Mouse (Mus musculus) embryonic fibroblast, embryonic 13.5 days (primary cell): ENCODE results near the gene Cog4. TPM values are rescaled to one million over a fixed set of nuclear protein-coding genes. Genes with fewer than 3 reads are reported as not detected.

ENCODE experiments used
- H3K27ac ChIP-seq: 2 replicates; pipeline ENCODE4 v1.5.1; 2012; ENCODE audit warnings: low read length, control low read depth, inconsistent platforms; ENCODE audit not compliant: insufficient read depth
- H3K4me1 ChIP-seq: 2 replicates; pipeline ENCODE4 v1.6.1; 2011; ENCODE audit warnings: low read length; ENCODE audit not compliant: control insufficient read depth, insufficient read depth
- H3K4me3 ChIP-seq: 2 replicates; pipeline ENCODE4 v1.5.1; 2011; ENCODE audit warnings: mild to moderate bottlenecking, control low read depth, low read length; ENCODE audit not compliant: insufficient read depth
- CTCF ChIP-seq: IDR thresholded peaks from 2 replicates; pipeline ENCODE4 v1.5.1; 2011; ENCODE audit warnings: mild to moderate bottlenecking, control low read depth, low read length, moderate library complexity, borderline replicate concordance; ENCODE audit not compliant: insufficient read depth
- POLR2A ChIP-seq: IDR thresholded peaks from 2 replicates; pipeline ENCODE4 v1.6.1; 2011; ENCODE audit warnings: low read depth, mild to moderate bottlenecking, control low read depth, low read length, moderate library complexity
- polyA plus RNA-seq: library from polyadenylated mRNA; stranded (reverse); fragments of >200 nt; gene quantifications from 2 replicates; pipeline ENCODE4 v1.2.4, GENCODE M21; 2011; ENCODE audit warnings: low read depth; ENCODE audit not compliant: missing spikeins, insufficient read length

Gene Cog4
- polyA plus RNA-seq, 1 experiment, result 49.1 TPM

DNA sequence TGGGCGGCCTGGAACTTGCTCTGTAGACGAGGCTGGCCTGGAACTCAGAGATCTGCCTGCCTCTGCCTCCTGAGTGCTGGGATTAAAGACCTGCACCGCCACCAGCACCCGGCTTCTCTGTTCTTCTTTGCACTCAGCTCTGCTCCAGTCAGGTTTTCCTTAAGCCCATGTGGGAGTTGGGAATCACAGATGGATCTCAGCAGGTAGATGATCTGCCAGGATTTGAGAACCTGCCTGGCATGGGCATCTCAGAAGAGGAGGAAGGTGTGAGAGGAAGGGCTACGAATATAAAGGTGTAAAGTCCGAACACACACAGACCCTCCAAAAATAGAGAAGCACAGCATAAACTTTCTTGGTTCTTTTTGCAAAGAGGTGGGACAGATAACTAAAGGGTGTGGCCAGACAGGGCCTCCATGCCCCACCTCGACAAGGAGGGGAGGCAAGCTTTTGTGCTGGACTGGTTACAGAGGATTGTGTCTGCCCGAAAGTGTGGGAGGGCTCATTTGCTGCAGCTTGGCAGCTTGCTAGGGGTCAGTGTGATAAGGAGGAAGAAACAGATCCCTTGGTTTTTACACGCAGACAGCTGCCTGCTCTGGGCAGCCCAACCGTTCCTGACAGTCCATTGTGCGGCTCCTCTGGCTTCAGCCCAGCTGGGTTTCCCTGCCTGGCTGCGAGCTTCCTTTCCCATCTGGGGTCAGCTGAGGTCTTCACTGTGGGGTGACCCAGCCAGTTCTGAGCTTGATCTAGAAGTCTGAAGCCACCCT lies 85.0 kb downstream of the Cog4 start:
- peaks cover 7% of the 10 kb centered on the region for H3K4me1 ChIP-seq
- no peak for TF ChIP-seq CTCF
- no peak for TF ChIP-seq POLR2A
- H3K27ac ChIP-seq, result no peak overlapping the region
- no peak overlapping the region for H3K4me3 ChIP-seq

Other genes with a start within 250 kb of the Cog4 start
- 21.1 and 22.0 TPM in 2 replicates for gene Vac14, start 228.0 kb upstream of the Cog4 start, polyA plus RNA-seq
- gene Mtss1l, start 125.1 kb upstream of the Cog4 start, polyA plus RNA-seq, result 33.7 and 54.3 TPM in 2 replicates
- gene Il34, start 40.7 kb upstream of the Cog4 start, polyA plus RNA-seq, result 2.7 and 5.0 TPM in 2 replicates
- gene Sf3b3, start 187 bp downstream of the Cog4 start, polyA plus RNA-seq, result 113 and 124 TPM in 2 replicates
- 7.0 and 8.4 TPM in 2 replicates for gene Fuk, start 55.9 kb downstream of the Cog4 start, polyA plus RNA-seq
- gene St3gal2, start 73.3 kb downstream of the Cog4 start, polyA plus RNA-seq, result 55.7 and 63.3 TPM in 2 replicates
- 46.0 and 46.8 TPM in 2 replicates for gene Ddx19a, start 151.2 kb downstream of the Cog4 start, polyA plus RNA-seq
- 7.8 and 8.5 TPM in 2 replicates for gene Ddx19b, start 185.2 kb downstream of the Cog4 start, polyA plus RNA-seq
- gene Aars, start 186.5 kb downstream of the Cog4 start, polyA plus RNA-seq, result 192 and 194 TPM in 2 replicates
- not detected in 2 replicates for gene Exosc6, start 209.7 kb downstream of the Cog4 start, polyA plus RNA-seq
- gene Clec18a, start 245.8 kb downstream of the Cog4 start, polyA plus RNA-seq, result not detected in 2 replicates
- 15.1 and 18.5 TPM in 2 replicates for gene Pdpr, start 248.0 kb downstream of the Cog4 start, polyA plus RNA-seq